Mouse (Mus musculus): ENCODE results near the gene Gm20219. TPM values are rescaled to one million over a fixed set of nuclear protein-coding genes. Genes with fewer than 3 reads are reported as not detected.

Gene Gm20219
- 9.5 and 10.7 TPM in 2 replicates for polyA plus RNA-seq (2015; fragmentation: Nextera tagmentation; extraction: Ambion mirVana)

- Histone ChIP-seq H3K27me3 (replicated peaks) (no peaks in the 10 kb centered on the region), H3K36me3 (no peaks in the 10 kb centered on the region), H3K4me3 (replicated peaks) (peak within 1 kb of the TSS; percentile 29), H3K9me3 (no peaks in the 10 kb centered on the region), H3K4me1 (0 out of 2 replicates have a peak, but pooled peaks cover 6% of the 10 kb centered on the region), H3K4me2 (peak within 1 kb of the TSS; percentile 38), H3K27ac (peak within 1 kb of the TSS; percentile 77), H3K9ac (no peak within 1 kb of the TSS)
- ATAC-seq (ENCODE audit: insufficient read depth, low FRiP score, low read depth), result peak; percentile 91
- 60% methylated on average over 20 of the region's 20 CpGs for WGBS
These were observed at the start of gene Gm20219 for GRCm38 (mm10) chr17:56554122-56554551. Gm20219 (minus strand) TSS chr17:56554387.

GRCm38 (mm10) chr17:56604070-56604380, 49.8 kb upstream of the Gm20219 start:
- H3K9ac ChIP-seq, result no peak overlapping the region
- ATAC-seq (ENCODE audit: insufficient read depth, low FRiP score, low read depth), result no peak
- H3K4me2 ChIP-seq, result no peak overlapping the region
- WGBS, result 88% methylated on average over 9 of the region's 9 CpGs
- peaks cover 7% of the 10 kb centered on the region for H3K4me1 ChIP-seq
- no peak overlapping the region for H3K4me3 ChIP-seq (replicated peaks)
- H3K36me3 ChIP-seq, result peaks cover 75% of the 10 kb centered on the region
- H3K9me3 ChIP-seq, result no peaks in the 10 kb centered on the region
- H3K27ac ChIP-seq, result no peak overlapping the region
- no peaks in the 10 kb centered on the region for H3K27me3 ChIP-seq (replicated peaks)

DNA sequence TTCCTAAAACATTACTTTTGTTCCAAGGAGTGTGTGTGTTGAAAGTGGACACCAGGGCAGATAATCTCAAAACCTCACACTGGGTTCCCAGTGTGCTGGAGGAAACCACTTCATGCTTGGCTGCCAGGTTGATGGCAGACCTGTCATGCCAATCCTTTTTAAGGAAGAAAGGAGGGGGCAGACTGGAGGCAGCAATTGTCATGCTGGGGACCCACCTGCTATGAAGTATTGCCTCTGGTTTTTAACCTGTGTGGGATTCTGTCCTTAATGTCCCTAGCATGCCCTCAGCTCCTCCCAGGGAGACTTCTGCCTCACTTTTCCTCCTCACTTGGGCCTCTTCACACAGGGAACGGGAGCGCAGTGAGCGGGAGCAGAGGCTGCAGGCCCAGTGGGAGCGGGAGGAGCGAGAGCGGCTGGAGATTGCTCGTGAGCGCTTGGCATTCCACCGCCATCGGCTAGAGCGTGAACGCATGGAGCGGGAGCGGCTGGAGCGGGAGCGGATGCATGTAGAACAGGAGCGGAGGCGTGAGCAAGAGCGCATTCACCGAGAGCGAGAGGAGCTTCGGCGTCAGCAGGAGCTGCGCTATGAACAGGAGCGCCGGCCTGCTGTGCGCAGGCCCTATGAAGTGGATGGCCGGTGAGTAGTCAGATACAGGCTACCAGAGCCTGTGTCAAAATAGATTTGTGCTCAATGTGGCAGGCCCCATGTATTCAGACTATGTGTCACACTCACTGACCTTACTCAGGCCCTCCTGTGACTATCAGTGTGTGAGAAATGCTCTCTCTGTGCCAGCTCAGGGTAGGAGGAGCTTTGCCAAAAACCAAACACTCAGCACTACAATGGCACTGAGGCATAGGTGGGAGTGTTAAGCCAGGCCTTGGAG, 49.2 kb upstream of the Gm20219 start:
- no peak for ATAC-seq (ENCODE audit: insufficient read depth, low FRiP score, low read depth)
- Histone ChIP-seq H3K27ac (no peak overlapping the region), H3K4me1 (peaks cover 1% of the 10 kb centered on the region), H3K36me3 (peaks cover 75% of the 10 kb centered on the region), H3K4me3 (replicated peaks) (no peak overlapping the region), H3K27me3 (replicated peaks) (no peaks in the 10 kb centered on the region), H3K9me3 (no peaks in the 10 kb centered on the region), H3K4me2 (no peak overlapping the region), H3K9ac (no peak overlapping the region)
- WGBS, result 93% methylated on average over 28 of the region's 28 CpGs

DNA sequence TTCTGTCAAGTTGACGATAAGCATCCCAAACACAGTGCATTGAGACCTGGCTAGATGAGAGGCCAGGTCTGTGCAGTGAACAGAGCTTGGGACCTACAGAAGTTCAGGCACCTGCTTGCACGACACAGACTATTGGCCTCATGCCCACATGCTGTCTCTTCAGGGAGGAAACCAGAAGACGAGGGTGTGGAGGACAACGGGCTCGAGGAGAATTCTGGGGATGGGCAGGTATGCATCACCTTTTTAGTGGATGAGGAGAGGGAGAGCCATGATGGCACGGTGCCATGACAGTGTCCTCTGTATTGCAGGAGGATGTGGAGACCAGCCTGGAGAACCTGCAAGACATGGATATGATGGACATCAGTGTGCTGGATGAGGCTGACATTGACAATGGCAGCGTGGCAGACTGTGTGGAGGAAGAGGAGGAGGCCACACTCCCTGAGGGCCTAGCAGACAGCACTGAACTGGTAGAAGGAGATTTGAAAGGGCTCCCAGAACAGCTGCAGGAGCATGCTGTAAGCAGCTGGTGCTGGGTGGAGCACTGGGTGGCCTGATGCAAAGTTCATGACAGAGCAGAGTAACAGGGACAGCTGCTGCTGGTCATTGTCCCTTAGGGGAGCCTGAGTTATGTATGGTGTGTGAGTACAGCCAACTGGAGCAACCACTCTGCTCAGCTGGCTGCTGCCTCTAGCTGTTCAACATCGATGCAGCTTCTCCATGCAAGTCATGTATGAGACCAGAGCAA, 39.5 kb upstream of the Gm20219 start:
- H3K4me1 ChIP-seq, result peaks cover 3% of the 10 kb centered on the region; the same call in 1 of the 2 replicates
- peaks cover 72% of the 10 kb centered on the region for H3K36me3 ChIP-seq
- no peak overlapping the region for H3K27ac ChIP-seq
- no peaks in the 10 kb centered on the region for H3K9me3 ChIP-seq
- H3K9ac ChIP-seq, result no peak overlapping the region
- ATAC-seq (ENCODE audit: insufficient read depth, low FRiP score, low read depth), result peak; percentile 20; the same call in 1 of the 2 replicates
- no peak overlapping the region for H3K4me2 ChIP-seq
- 81% methylated on average over 8 of the region's 8 CpGs for WGBS
- H3K27me3 ChIP-seq (replicated peaks), result no peaks in the 10 kb centered on the region
- no peak overlapping the region for H3K4me3 ChIP-seq (replicated peaks)

- Histone ChIP-seq H3K9me3 (no peaks in the 10 kb centered on the region), H3K27me3 (replicated peaks) (no peaks in the 10 kb centered on the region), H3K9ac (no peak overlapping the region), H3K4me1 (peaks cover 3% of the 10 kb centered on the region; the same call in 1 of the 2 replicates), H3K4me3 (replicated peaks) (no peak overlapping the region), H3K4me2 (no peak overlapping the region), H3K36me3 (peaks cover 78% of the 10 kb centered on the region), H3K27ac (no peak overlapping the region)
- no peak for ATAC-seq (ENCODE audit: insufficient read depth, low FRiP score, low read depth)
These were observed 38.4 kb upstream of the Gm20219 start for GRCm38 (mm10) chr17:56592553-56592952.

DNA sequence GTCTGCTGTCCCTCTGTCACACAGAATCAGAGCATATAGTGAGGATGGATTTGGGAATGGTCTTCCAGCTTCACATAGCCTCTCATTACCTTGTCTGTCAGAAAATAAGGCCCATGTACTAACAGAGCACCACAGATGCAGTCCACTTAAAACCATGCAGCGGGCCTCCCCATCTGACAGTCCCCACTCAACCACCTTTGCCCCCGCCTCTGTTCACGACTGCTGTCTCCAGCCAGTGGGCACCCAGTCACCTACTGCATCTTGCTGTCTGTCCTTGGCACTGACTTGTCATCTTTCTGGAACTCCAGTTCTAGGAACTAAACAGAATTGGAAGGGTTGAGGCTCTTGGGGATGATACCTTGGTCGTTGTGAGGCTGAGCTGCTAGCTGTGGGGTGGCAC, 34.7 kb upstream of the Gm20219 start:
- no peaks in the 10 kb centered on the region for H3K27me3 ChIP-seq (replicated peaks)
- WGBS, result 91% methylated on average over 4 of the region's 4 CpGs

DNA sequence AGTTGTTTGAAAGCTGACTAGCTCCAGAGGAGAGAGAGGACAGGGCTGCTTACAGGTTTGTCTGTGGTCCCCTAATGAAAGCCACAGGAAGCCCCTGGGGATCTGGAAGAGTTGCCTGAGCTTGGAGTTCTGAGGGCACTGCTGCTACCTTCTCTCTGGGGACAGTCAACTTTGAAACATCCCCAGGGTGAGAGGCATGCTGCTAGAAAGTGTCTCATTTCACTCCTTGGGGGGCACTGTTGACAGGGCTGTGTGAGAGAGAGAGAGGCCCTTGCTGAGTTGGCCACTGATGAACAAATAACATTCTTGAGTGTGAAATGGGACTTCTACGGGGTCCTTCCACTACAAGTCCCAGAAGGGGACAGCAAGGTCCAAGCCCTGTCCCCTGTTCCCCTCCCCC, 33.6 kb upstream of the Gm20219 start:
- Histone ChIP-seq H3K4me1 (peaks cover 20% of the 10 kb centered on the region), H3K4me2 (no peak overlapping the region), H3K27ac (no peak overlapping the region), H3K4me3 (replicated peaks) (no peak overlapping the region), H3K27me3 (replicated peaks) (no peaks in the 10 kb centered on the region), H3K9me3 (no peaks in the 10 kb centered on the region), H3K36me3 (peaks cover 41% of the 10 kb centered on the region), H3K9ac (no peak overlapping the region)
- ATAC-seq (ENCODE audit: insufficient read depth, low FRiP score, low read depth), result no peak
- WGBS, result 73% methylated on average over 1 of the region's 1 CpGs

More for the DNA sequence above, 34.7 kb upstream of the Gm20219 start:
- Histone ChIP-seq H3K36me3 (peaks cover 52% of the 10 kb centered on the region), H3K9ac (no peak overlapping the region), H3K4me3 (replicated peaks) (no peak overlapping the region), H3K9me3 (no peaks in the 10 kb centered on the region), H3K4me1 (peaks cover 16% of the 10 kb centered on the region), H3K27ac (no peak overlapping the region), H3K4me2 (no peak overlapping the region)
- ATAC-seq (ENCODE audit: insufficient read depth, low FRiP score, low read depth), result no peak

DNA sequence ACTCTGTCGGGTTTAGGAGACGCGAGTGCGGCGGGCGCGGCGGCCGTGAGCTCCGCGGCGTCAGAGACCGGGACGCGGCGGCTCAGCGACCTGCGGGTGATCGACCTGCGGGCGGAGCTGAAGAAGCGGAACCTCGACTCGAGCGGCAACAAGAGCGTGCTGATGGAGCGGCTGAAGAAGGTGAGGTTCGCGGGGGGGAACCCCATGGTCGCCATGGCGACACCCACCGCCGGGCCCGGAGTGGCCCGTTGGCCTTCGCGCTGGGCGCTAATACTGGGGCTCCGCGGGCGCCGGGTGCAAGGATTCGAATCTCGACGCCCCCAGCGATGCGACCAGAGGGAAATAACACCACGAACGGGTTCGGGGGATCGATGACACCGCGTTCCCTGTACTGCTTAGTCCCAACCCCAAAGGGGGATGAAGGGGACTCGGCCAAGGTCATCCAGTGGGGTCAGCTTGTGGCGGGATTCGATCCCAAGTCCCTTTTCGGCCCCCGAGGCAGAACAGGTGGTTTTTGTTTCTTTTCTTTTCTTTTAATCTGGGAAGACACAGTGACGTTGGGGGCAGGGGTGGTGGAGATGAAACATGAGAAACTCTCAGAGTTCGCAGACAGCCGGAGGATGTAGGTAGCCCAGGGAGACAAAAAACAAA, 31.1 kb upstream of the Gm20219 start:
- WGBS, result under 1% methylated on average over 61 of the region's 61 CpGs
- no peak for ATAC-seq (ENCODE audit: insufficient read depth, low FRiP score, low read depth)
- Histone ChIP-seq H3K27ac (peak overlapping the region; percentile 92), H3K4me1 (peaks cover 38% of the 10 kb centered on the region), H3K4me3 (replicated peaks) (peak overlapping the region; percentile 88), H3K27me3 (replicated peaks) (no peaks in the 10 kb centered on the region), H3K9ac (peak overlapping the region; percentile 64), H3K36me3 (peaks cover 43% of the 10 kb centered on the region), H3K9me3 (no peaks in the 10 kb centered on the region), H3K4me2 (peak overlapping the region; percentile 65)

DNA sequence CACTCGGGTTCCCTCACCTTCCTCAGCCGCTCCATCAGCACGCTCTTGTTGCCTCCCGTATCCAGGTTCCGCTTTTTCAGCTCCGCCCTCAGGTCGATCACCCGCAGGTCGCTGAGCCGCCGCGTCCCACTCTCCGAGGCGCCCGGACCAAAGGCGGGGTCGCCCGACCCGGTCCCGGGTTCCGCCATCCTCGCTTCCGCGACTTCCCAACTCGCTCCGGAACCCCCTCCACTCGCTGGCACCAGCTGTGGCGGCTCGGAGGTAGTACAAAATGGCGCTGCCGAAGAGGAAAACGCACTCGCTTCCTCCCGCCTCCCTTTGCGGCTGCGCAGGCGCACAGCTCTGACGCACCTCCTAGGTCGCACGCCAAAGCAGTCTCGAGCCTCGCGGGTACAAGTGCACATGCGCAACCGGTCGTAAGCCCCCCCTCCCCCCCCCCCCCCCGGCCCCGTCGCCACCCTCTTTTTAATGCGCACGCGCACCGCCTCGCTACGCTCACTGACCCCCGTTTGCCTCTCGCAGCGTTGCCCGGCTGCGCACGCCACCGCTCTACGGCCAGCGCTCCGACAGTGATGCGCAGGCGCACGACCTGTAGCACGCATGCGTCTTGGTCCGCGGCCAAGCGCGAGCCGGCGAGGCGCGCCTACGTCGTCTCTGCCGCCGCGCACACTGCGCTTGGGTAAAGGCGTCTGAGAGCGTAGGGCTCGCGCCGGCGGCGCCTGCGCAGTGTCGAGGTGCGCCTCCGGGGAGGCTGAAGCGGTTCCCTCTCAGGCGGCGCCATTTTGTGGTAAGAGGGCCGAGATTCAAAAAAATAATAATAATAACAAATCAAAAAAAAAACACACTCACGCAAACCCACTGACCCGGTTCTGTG, 30.3 kb upstream of the Gm20219 start, which contains the start of the genes Safb2 and Safb:
Gene Safb2, minus strand, starts transcription at position 329 of the 874 bp plus-strand sequence.
Gene Safb, plus strand, starts transcription at position 569 of the 874 bp plus-strand sequence.
- WGBS, result under 1% methylated on average over 88 of the region's 101 CpGs
- Histone ChIP-seq H3K27ac (peak within 1 kb of the TSS; percentile 97), H3K4me3 (replicated peaks) (peak within 1 kb of the TSS; percentile 88), H3K4me1 (peaks cover 38% of the 10 kb centered on the region), H3K4me2 (peak within 1 kb of the TSS; percentile 78), H3K9me3 (no peaks in the 10 kb centered on the region), H3K9ac (peak within 1 kb of the TSS; percentile 89), H3K27me3 (replicated peaks) (no peaks in the 10 kb centered on the region), H3K36me3 (peaks cover 40% of the 10 kb centered on the region)
- ATAC-seq (ENCODE audit: insufficient read depth, low FRiP score, low read depth), result peak; percentile 94

DNA sequence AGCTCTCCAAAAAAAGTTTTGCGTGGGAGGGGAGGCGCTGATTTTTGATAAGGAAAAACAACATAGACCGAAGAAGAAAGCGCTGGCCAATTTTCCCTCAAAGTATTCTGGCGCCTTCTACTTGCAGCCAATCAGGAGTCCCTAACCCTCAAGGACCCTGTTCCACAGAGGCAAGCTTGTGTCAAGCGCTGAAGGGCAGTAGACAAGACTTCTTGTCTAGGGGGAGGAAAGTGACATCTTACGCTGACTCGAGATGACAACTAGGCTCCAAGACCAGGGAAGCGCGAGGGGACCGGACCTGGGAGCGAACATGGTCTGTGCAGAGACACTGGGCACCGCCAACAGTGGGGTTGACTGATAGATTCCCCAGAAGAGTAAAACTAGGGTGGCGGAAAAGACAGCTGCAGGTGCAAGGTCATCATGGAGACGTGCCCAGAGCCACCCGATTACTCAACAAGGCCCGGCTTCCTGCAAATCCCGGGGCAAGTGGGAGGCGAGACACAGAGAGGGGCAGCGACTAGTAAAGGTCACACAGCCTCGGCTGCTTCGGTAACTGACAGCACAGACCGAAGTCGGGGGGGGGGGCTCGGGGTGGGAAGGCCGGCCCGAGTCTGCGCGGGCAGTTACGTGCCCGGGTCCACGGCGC, 29.5 kb upstream of the Gm20219 start:
- 2% methylated on average over 30 of the region's 33 CpGs for WGBS
- peak overlapping the region; percentile 78 for H3K4me2 ChIP-seq
- H3K4me3 ChIP-seq (replicated peaks), result peak overlapping the region; percentile 88
- H3K27ac ChIP-seq, result peak overlapping the region; percentile 97
- H3K27me3 ChIP-seq (replicated peaks), result no peaks in the 10 kb centered on the region
- peak overlapping the region; percentile 89 for H3K9ac ChIP-seq
- peaks cover 39% of the 10 kb centered on the region for H3K36me3 ChIP-seq
- peaks cover 38% of the 10 kb centered on the region for H3K4me1 ChIP-seq
- ATAC-seq (ENCODE audit: insufficient read depth, low FRiP score, low read depth), result no peak
- H3K9me3 ChIP-seq, result no peaks in the 10 kb centered on the region

All from stomach, embryonic 15.5 days (tissue).